Mouse (Mus musculus): ENCODE results near the gene Svs1. TPM values are rescaled to one million over a fixed set of nuclear protein-coding genes. Genes with fewer than 3 reads are reported as not detected.
"Not testable (repeated sequence)": the region's sequence is repeated elsewhere in the genome, so short reads cannot be mapped to it uniquely, and the experiment has no call there.

Svs1 gene
- not detected in 2 replicates for polyA plus RNA-seq (2015; fragmentation: Nextera tagmentation; extraction: Ambion mirVana)

DNA sequence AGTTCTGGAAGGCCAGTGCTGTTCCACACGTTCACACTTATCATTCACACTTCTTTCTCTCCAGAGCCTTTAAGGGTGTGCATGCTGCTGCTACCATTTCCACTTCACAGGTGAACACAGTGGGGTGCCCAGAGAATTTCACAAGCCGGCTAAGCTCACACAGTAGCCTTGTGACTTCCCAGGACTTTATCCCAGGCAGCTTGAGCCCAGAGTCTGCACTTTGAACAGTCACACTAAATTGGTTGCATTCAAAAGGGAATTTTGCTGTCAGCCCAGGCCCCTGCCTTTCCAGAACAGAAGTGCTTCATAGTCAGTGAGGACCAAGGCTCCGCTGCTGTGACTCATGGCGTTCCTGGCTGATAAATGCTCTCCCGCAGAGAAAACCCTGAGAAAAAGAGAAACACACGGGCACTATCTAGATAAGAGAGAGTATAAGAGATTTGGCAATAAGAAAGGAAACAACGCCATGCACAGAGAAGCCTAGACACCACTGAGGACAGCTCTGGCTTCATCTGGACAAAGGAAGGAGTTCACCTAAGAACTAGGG is at the start of gene Svs1:
Gene Svs1 (plus strand): TSS at position 418 of the 547 bp plus-strand sequence.
- H3K4me1 ChIP-seq (replicated peaks): no peaks in the 10 kb centered on the region
- H3K27ac ChIP-seq (replicated peaks): no peak within 1 kb of the TSS
- H3K36me3 ChIP-seq (replicated peaks): no peaks in the 10 kb centered on the region
- H3K4me3 ChIP-seq (replicated peaks): no peak within 1 kb of the TSS
- WGBS (ENCODE audit: insufficient replicate concordance): 36% methylated on average over 7 of the region's 7 CpGs
- no peak within 1 kb of the TSS for H3K4me2 ChIP-seq
- H3K9me3 ChIP-seq (replicated peaks): no peaks in the 10 kb centered on the region
- no peaks in the 10 kb centered on the region for H3K27me3 ChIP-seq
- H3K9ac ChIP-seq: no peak within 1 kb of the TSS
- no peak for ATAC-seq (ENCODE audit: insufficient read depth)

GRCm38 (mm10) chr6:48949596-48949995 is 37.1 kb upstream of the Svs1 start:
- ATAC-seq (ENCODE audit: insufficient read depth): no peak
- Histone ChIP-seq H3K9ac (no peak overlapping the region), H3K4me1 (replicated peaks) (no peaks in the 10 kb centered on the region), H3K9me3 (replicated peaks) (no peaks in the 10 kb centered on the region), H3K4me2 (no peak overlapping the region), H3K4me3 (replicated peaks) (no peak overlapping the region), H3K36me3 (replicated peaks) (no peaks in the 10 kb centered on the region), H3K27me3 (no peaks in the 10 kb centered on the region), H3K27ac (replicated peaks) (no peak overlapping the region)
- WGBS (ENCODE audit: insufficient replicate concordance): 51% methylated on average over 2 of the region's 2 CpGs

GRCm38 (mm10) chr6:48950676-48951075 is 36.0 kb upstream of the Svs1 start:
- H3K4me1 ChIP-seq (replicated peaks): no peaks in the 10 kb centered on the region
- H3K9me3 ChIP-seq (replicated peaks): no peaks in the 10 kb centered on the region
- no peak overlapping the region for H3K4me2 ChIP-seq
- H3K27ac ChIP-seq (replicated peaks): no peak overlapping the region
- no peak overlapping the region for H3K9ac ChIP-seq
- ATAC-seq (ENCODE audit: insufficient read depth): no peak
- H3K27me3 ChIP-seq: no peaks in the 10 kb centered on the region
- 61% methylated on average over 5 of the region's 5 CpGs for WGBS (ENCODE audit: insufficient replicate concordance)
- no peaks in the 10 kb centered on the region for H3K36me3 ChIP-seq (replicated peaks)
- H3K4me3 ChIP-seq (replicated peaks): no peak overlapping the region

GRCm38 (mm10) chr6:48951630-48952029 is 35.0 kb upstream of the Svs1 start:
- 30% methylated on average over 6 of the region's 6 CpGs for WGBS (ENCODE audit: insufficient replicate concordance)
- Histone ChIP-seq H3K9ac (no peak overlapping the region), H3K4me1 (replicated peaks) (no peaks in the 10 kb centered on the region), H3K27ac (replicated peaks) (no peak overlapping the region), H3K27me3 (no peaks in the 10 kb centered on the region), H3K4me3 (replicated peaks) (no peak overlapping the region), H3K9me3 (replicated peaks) (no peaks in the 10 kb centered on the region), H3K4me2 (no peak overlapping the region), H3K36me3 (replicated peaks) (no peaks in the 10 kb centered on the region)
- ATAC-seq (ENCODE audit: insufficient read depth): no peak

DNA sequence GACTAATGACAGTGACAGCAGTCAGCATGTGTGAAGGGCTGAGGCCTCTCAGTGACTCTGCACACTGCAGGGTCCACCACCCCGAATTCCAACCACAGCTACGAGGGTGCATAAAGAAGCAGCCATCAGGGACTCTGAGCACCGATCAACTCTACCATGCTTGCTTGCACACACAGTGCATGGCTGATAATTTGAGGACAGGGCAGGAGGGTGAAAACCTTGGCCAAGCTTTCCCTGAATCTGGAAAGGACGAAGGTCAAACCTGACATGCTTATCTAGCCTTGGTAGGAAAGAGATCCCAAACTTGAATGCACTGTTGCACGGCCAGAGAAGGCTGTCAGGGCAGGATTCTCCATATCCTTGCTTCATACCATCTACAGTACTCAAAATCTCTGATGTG is 33.4 kb upstream of the Svs1 start:
- Histone ChIP-seq H3K36me3 (replicated peaks) (no peaks in the 10 kb centered on the region), H3K4me1 (replicated peaks) (no peaks in the 10 kb centered on the region), H3K9ac (no peak overlapping the region), H3K4me3 (replicated peaks) (no peak overlapping the region), H3K9me3 (replicated peaks) (no peaks in the 10 kb centered on the region), H3K27ac (replicated peaks) (no peak overlapping the region), H3K27me3 (no peaks in the 10 kb centered on the region), H3K4me2 (no peak overlapping the region)
- whole genome bisulfite sequencing (ENCODE audit: insufficient replicate concordance): 53% methylated on average over 5 of the region's 5 CpGs
- ATAC-seq (ENCODE audit: insufficient read depth): no peak

DNA sequence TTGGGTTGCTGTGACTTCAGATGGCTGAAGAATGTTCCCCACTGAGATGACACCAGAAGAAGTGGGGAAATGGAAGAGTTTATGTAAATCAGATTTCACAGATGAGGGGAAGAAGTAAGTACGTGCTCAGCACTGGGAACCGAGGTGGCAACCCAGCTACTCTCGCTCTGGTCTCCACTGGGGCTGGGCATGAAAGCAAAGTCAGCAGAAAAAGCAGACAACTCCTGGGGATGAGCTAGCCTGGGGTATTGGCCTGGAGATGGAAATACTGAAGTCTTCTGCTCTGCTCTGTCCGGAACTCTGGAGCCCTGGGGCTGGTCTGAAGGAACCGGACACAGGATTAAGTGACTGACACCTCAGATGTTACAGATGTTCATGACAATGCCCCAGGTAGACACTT is 32.5 kb upstream of the Svs1 start:
- no peak overlapping the region for H3K27ac ChIP-seq (replicated peaks)
- no peak for ATAC-seq (ENCODE audit: insufficient read depth)
- no peak overlapping the region for H3K4me3 ChIP-seq (replicated peaks)
- no peak overlapping the region for H3K9ac ChIP-seq
- H3K27me3 ChIP-seq: no peaks in the 10 kb centered on the region
- no peaks in the 10 kb centered on the region for H3K9me3 ChIP-seq (replicated peaks)
- H3K4me2 ChIP-seq: no peak overlapping the region
- no peaks in the 10 kb centered on the region for H3K4me1 ChIP-seq (replicated peaks)
- no peaks in the 10 kb centered on the region for H3K36me3 ChIP-seq (replicated peaks)
- 69% methylated on average over 5 of the region's 5 CpGs for WGBS (ENCODE audit: insufficient replicate concordance)

GRCm38 (mm10) chr6:48954946-48955345 is 31.7 kb upstream of the Svs1 start:
- Histone ChIP-seq H3K9ac (no peak overlapping the region), H3K4me2 (no peak overlapping the region), H3K36me3 (replicated peaks) (no peaks in the 10 kb centered on the region), H3K4me1 (replicated peaks) (no peaks in the 10 kb centered on the region), H3K9me3 (replicated peaks) (no peaks in the 10 kb centered on the region), H3K27ac (replicated peaks) (no peak overlapping the region), H3K27me3 (no peaks in the 10 kb centered on the region), H3K4me3 (replicated peaks) (no peak overlapping the region)
- no peak for ATAC-seq (ENCODE audit: insufficient read depth)
- 6% methylated on average over 1 of the region's 1 CpGs for WGBS (ENCODE audit: insufficient replicate concordance)

GRCm38 (mm10) chr6:48956785-48957184 is 29.9 kb upstream of the Svs1 start:
- no peak overlapping the region for H3K27ac ChIP-seq (replicated peaks)
- no peaks in the 10 kb centered on the region for H3K36me3 ChIP-seq (replicated peaks)
- H3K27me3 ChIP-seq: no peaks in the 10 kb centered on the region
- no peaks in the 10 kb centered on the region for H3K4me1 ChIP-seq (replicated peaks)
- H3K9ac ChIP-seq: no peak overlapping the region
- H3K4me3 ChIP-seq (replicated peaks): no peak overlapping the region
- no peak for ATAC-seq (ENCODE audit: insufficient read depth)
- no peaks in the 10 kb centered on the region for H3K9me3 ChIP-seq (replicated peaks)
- WGBS (ENCODE audit: insufficient replicate concordance): 30% methylated on average over 4 of the region's 4 CpGs
- no peak overlapping the region for H3K4me2 ChIP-seq

GRCm38 (mm10) chr6:48958053-48958452 is 28.6 kb upstream of the Svs1 start:
- H3K4me1 ChIP-seq (replicated peaks): no peaks in the 10 kb centered on the region
- no peak overlapping the region for H3K4me2 ChIP-seq
- no peak overlapping the region for H3K4me3 ChIP-seq (replicated peaks)
- 43% methylated on average over 1 of the region's 1 CpGs for WGBS (ENCODE audit: insufficient replicate concordance)
- no peaks in the 10 kb centered on the region for H3K27me3 ChIP-seq
- H3K36me3 ChIP-seq (replicated peaks): no peaks in the 10 kb centered on the region
- no peak overlapping the region for H3K9ac ChIP-seq
- ATAC-seq (ENCODE audit: insufficient read depth): no peak
- H3K9me3 ChIP-seq (replicated peaks): no peaks in the 10 kb centered on the region
- H3K27ac ChIP-seq (replicated peaks): no peak overlapping the region

DNA sequence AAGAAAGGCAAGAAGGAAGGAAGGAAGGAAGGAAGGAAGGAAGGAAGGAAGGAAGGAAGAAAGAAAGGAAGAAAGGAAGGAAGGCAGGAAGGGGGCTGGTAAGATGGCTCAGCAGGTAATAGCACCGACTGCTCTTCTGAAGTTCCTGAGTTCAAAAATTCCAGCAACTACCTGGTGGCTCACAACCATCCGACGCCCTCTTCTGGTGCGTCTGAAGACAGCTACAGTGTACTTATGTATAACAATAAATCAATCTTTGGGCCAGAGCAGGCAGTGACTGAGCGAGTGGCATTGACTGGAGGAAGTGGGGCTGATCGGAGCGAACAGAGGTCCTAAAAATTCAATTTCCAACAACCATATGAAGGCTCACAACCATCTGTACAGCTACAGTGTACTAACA is 27.5 kb upstream of the Svs1 start:
- not testable (repeated sequence) for H3K27ac ChIP-seq (replicated peaks); ATAC-seq (ENCODE audit: insufficient read depth); H3K9me3 ChIP-seq (replicated peaks); H3K9ac ChIP-seq; H3K4me1 ChIP-seq (replicated peaks); H3K27me3 ChIP-seq; H3K4me2 ChIP-seq; H3K4me3 ChIP-seq (replicated peaks); H3K36me3 ChIP-seq (replicated peaks)
- WGBS (ENCODE audit: insufficient replicate concordance): 35% methylated on average over 7 of the region's 7 CpGs

DNA sequence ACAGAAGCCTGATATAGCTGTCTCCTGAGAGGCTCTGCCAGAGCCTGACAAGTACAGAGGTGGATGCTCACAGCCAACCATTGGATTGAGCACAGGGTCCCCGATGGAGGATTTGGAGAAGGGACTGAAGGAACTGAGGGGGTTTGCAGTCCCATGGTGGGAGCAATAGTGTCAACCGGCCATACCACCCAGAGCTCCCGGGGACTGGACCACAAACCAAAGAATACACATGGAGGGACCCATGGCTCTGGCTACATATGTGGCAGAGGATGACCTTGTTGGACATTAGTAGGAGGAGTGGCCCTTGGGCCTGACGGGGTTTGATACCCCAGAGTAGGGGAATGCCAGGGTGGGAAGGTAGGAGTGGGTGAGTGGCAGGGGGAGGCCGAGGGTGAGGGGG is 20.0 kb upstream of the Svs1 start:
- H3K9ac ChIP-seq; H3K4me1 ChIP-seq (replicated peaks); H3K27ac ChIP-seq (replicated peaks); H3K4me2 ChIP-seq; H3K9me3 ChIP-seq (replicated peaks); H3K4me3 ChIP-seq (replicated peaks); H3K27me3 ChIP-seq; ATAC-seq (ENCODE audit: insufficient read depth); H3K36me3 ChIP-seq (replicated peaks): not testable (repeated sequence)
- 58% methylated on average over 5 of the region's 5 CpGs for WGBS (ENCODE audit: insufficient replicate concordance)

- Histone ChIP-seq H3K27ac (replicated peaks) (no peak overlapping the region), H3K36me3 (replicated peaks) (no peaks in the 10 kb centered on the region), H3K9ac (no peak overlapping the region), H3K27me3 (no peaks in the 10 kb centered on the region), H3K4me2 (no peak overlapping the region), H3K9me3 (replicated peaks) (no peaks in the 10 kb centered on the region), H3K4me1 (replicated peaks) (no peaks in the 10 kb centered on the region), H3K4me3 (replicated peaks) (no peak overlapping the region)
- ATAC-seq (ENCODE audit: insufficient read depth): no peak
Observed at GRCm38 (mm10) chr6:48967868-48968267, 18.8 kb upstream of the Svs1 start.

All from liver, embryonic 15.5 days (tissue).